11 mouse cellular contexts compared by ENCODE assay signal in the genomic region with DNA sequence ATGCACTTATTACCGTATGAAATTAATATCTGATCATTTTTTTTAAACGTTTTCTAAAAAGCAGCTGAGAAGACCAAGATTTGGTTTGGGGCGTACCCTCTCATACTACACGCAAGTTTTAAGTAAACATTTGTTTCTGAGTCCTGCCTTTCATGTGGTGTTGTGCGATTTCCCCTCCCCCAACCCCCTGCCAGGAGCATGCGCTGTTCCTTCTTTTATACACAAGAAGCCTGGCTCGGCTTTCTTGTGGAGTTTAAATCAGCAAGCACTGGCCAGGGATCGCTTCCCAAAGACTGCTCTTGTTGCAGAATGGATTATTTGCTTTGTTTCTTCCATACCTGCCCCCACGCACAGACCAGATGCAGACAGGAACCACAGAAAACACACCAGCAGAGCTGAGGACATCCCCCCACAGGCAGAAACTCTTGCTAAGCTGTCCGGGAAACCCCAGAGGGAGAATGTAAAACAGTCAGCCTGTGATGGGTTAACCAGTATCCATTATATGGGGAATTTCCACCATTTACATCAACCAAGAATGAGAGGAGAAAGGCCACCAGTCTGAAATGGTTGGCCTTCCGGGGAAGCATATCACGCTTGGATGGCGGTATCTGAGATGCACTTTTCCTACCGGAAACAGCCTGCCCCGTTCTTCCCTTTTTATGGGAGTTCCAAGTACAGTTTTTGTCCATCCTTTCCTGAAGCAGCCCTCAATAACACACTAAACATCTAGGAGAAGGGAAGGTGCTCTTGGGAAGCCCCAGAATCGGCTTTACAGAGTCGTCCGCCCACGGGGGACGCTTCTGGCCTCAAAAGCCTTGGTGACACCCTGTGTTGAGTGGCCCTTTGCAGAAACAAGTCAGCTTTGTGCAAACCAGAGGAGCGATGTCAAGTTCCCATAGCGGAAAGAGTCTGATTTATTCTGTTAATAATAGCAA.
DNase-seq lines count a peak whose midpoint lies in the region; ATAC-seq and TF ChIP-seq lines count a peak whose summit lies in the region.
"Had no signal": no experiment of that assay in that cellular context is flagged by ENCODE, and none has a peak within 500 bp of the region (broad histone marks: within the 10 kb centered on the region; RNA-seq: fewer than 3 reads in every experiment).

No protein-coding gene starts in this region.

- no peaks in the 10 kb centered on the region for H3K79me2 ChIP-seq in macrophage (ENCODE audit: inconsistent target)

- H3K27ac ChIP-seq in hindbrain, postnatal 0 days: no peak overlapping the region
- H3K27ac ChIP-seq in hindbrain, embryonic 14.5 days: no peak overlapping the region
- peak overlapping the region; percentile 100 for H3K27ac ChIP-seq in macrophage
- H3K27ac ChIP-seq: neural tube, embryonic 12.5 days had no signal

- no peak for ATAC-seq in hindbrain, postnatal 0 days
- ATAC-seq in hindbrain, embryonic 14.5 days (ENCODE audit: low FRiP score): no peak

- H3K9me3 ChIP-seq in hindbrain, postnatal 0 days (ENCODE audit: low read length): no peaks in the 10 kb centered on the region
- no peaks in the 10 kb centered on the region for H3K9me3 ChIP-seq in hindbrain, embryonic 14.5 days (ENCODE audit: control insufficient read depth, low read length)
- H3K9me3 ChIP-seq: G1E; neural tube, embryonic 12.5 days had no signal

- H3K27me3 ChIP-seq in hindbrain, postnatal 0 days (ENCODE audit: insufficient read depth, low read length): no peaks in the 10 kb centered on the region
- H3K27me3 ChIP-seq in hindbrain, embryonic 14.5 days (ENCODE audit: control insufficient read depth, insufficient read depth, low read length): no peaks in the 10 kb centered on the region
- H3K27me3 ChIP-seq: neural tube, embryonic 12.5 days had no signal

- no peak for TF ChIP-seq CTCF in hindbrain, postnatal 0 days (IDR thresholded peaks at IDR 0.05; ENCODE audit: low read depth)

- no peak overlapping the region for H3K9ac ChIP-seq in hindbrain, postnatal 0 days (replicated peaks; ENCODE audit: low read length)
- no peak overlapping the region for H3K9ac ChIP-seq in hindbrain, embryonic 14.5 days
- H3K9ac ChIP-seq: neural tube, embryonic 12.5 days had no signal

- no peak overlapping the region for H3K4me2 ChIP-seq in hindbrain, postnatal 0 days (ENCODE audit: low read depth, low read length)
- no peak overlapping the region for H3K4me2 ChIP-seq in hindbrain, embryonic 14.5 days (replicated peaks)
- H3K4me2 ChIP-seq: neural tube, embryonic 12.5 days had no signal

- no peak overlapping the region for H3K4me3 ChIP-seq in hindbrain, postnatal 0 days (ENCODE audit: low read length)
- H3K4me3 ChIP-seq in hindbrain, embryonic 14.5 days (replicated peaks; ENCODE audit: low read length): no peak overlapping the region
- H3K4me3 ChIP-seq in macrophage (ENCODE audit: inconsistent target): no peak overlapping the region
- H3K4me3 ChIP-seq: neural tube, embryonic 12.5 days had no signal

- no peaks in the 10 kb centered on the region for H3K4me1 ChIP-seq in hindbrain, postnatal 0 days (ENCODE audit: insufficient read depth, low read length)
- no peaks in the 10 kb centered on the region for H3K4me1 ChIP-seq in hindbrain, embryonic 14.5 days (replicated peaks; ENCODE audit: control insufficient read depth, insufficient read depth, low read length)

- 70% methylated on average over 22 of the region's 22 CpGs for WGBS in hindbrain, postnatal 0 days
- WGBS in hindbrain, embryonic 14.5 days: 68% methylated on average over 22 of the region's 22 CpGs
- 92% methylated on average over 20 of the region's 22 CpGs for WGBS in macrophage (ENCODE audit: missing documents)

- H3K36me3 ChIP-seq in hindbrain, postnatal 0 days (ENCODE audit: insufficient read depth, low read length): no peaks in the 10 kb centered on the region
- no peaks in the 10 kb centered on the region for H3K36me3 ChIP-seq in hindbrain, embryonic 14.5 days (replicated peaks; ENCODE audit: control insufficient read depth, insufficient read depth)
- no peaks in the 10 kb centered on the region for H3K36me3 ChIP-seq in macrophage (ENCODE audit: inconsistent target)
- H3K36me3 ChIP-seq: G1E; neural tube, embryonic 12.5 days had no signal

- DNase-seq in hindbrain, postnatal 0 days (ENCODE audit: low spot score): peak; percentile 20
- DNase-seq in hindbrain, embryonic 14.5 days (ENCODE audit: low spot score): no peak
- DNase-seq in A20 (ENCODE audit: low read depth, low spot score): peak; percentile 81
- DNase-seq in T-cell, adult 2 months (ENCODE audit: low spot score): peak; percentile 73
- no peak for DNase-seq in cerebellum, adult 8-10 months
- DNase-seq in spleen, postnatal 36 days (ENCODE audit: low spot score in 2 of 2): no peak
- no peak for DNase-seq in layer of hippocampus, adult 18-20 months (ENCODE audit: low spot score in 2 of 2)
- DNase-seq: heart, postnatal 10 days had no signal

Comparison
In these comparisons a context has a peak if more than half of its experiments do, and no peak if none do; other contexts are left out.
1. DNase-seq: peak in hindbrain, postnatal 0 days (single experiment), A20 (single experiment) and T-cell, adult 2 months (single experiment); none in hindbrain, embryonic 14.5 days (single experiment), cerebellum, adult 8-10 months (single experiment), spleen, postnatal 36 days (0 of 2) and layer of hippocampus, adult 18-20 months (0 of 2).